Mouse (Mus musculus): Measurements from ENCODE around the gene Ssx2ip. TPM values are rescaled to one million over a fixed set of nuclear protein-coding genes. Genes with fewer than 3 reads are reported as not detected.

The Ssx2ip gene
- polyA plus RNA-seq, 1 experiment from 2014 or later = 31.0 TPM

- Histone ChIP-seq H3K9me3 (ENCODE audit: control insufficient read depth, low read length) (no peaks in the 10 kb centered on the region), H3K36me3 (ENCODE audit: control insufficient read depth, insufficient read depth, low read length) (no peaks in the 10 kb centered on the region), H3K27ac (ENCODE audit: low read depth, low read length) (no peak overlapping the region), H3K4me1 (ENCODE audit: control insufficient read depth, insufficient read depth, low read length) (no peaks in the 10 kb centered on the region), H3K27me3 (ENCODE audit: control insufficient read depth, insufficient read depth, low read length) (no peaks in the 10 kb centered on the region), H3K4me3 (ENCODE audit: low read depth, low read length) (no peak overlapping the region), H3K4me2 (no peak overlapping the region), H3K9ac (ENCODE audit: low read length) (no peak overlapping the region)
- DNase-seq (ENCODE audit: low spot score, missing footprints) (no peak), ATAC-seq (ENCODE audit: low FRiP score) (no peak)
- WGBS = 87% methylated on average over 3 of the region's 3 CpGs
These were observed 70.0 kb downstream of the Ssx2ip start for GRCm38 (mm10) chr3:146474428-146474827.

GRCm38 (mm10) chr3:146482044-146482443, 77.6 kb downstream of the Ssx2ip start:
- H3K27me3 ChIP-seq (ENCODE audit: control insufficient read depth, insufficient read depth, low read length) = no peaks in the 10 kb centered on the region
- H3K36me3 ChIP-seq (ENCODE audit: control insufficient read depth, insufficient read depth, low read length) = no peaks in the 10 kb centered on the region
- no peaks in the 10 kb centered on the region for H3K4me1 ChIP-seq (ENCODE audit: control insufficient read depth, insufficient read depth, low read length)
- ATAC-seq (ENCODE audit: low FRiP score) = no peak
- no peak overlapping the region for H3K27ac ChIP-seq (ENCODE audit: low read depth, low read length)
- no peak overlapping the region for H3K4me3 ChIP-seq (ENCODE audit: low read depth, low read length)
- H3K9me3 ChIP-seq (ENCODE audit: control insufficient read depth, low read length) = no peaks in the 10 kb centered on the region
- no peak overlapping the region for H3K4me2 ChIP-seq
- H3K9ac ChIP-seq (ENCODE audit: low read length) = no peak overlapping the region
- WGBS = 79% methylated on average over 2 of the region's 2 CpGs
- no peak for DNase-seq (ENCODE audit: low spot score, missing footprints)

DNA sequence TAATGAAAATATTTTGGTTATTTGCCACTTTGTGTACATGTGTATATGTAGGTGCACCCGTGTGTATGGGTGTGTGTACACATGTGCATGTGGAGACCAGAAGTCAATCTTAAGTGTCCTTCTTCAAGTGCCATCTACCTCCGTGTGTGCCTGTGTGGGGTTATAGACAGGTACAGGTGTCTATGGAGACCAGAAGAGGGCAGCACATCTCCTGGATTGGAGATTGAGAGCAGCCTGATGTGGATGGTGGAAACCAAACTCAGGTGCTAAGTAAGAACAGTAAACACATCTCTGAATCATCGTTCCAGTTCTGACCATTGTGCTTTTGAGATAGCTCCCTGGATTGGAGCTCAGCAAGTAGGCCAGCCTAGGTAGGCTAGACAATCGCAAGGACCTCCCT, 82.0 kb downstream of the Ssx2ip start:
- Histone ChIP-seq H3K9me3 (ENCODE audit: control insufficient read depth, low read length) (no peaks in the 10 kb centered on the region), H3K4me3 (ENCODE audit: low read depth, low read length) (no peak overlapping the region), H3K36me3 (ENCODE audit: control insufficient read depth, insufficient read depth, low read length) (no peaks in the 10 kb centered on the region), H3K27ac (ENCODE audit: low read depth, low read length) (no peak overlapping the region), H3K4me2 (no peak overlapping the region), H3K9ac (ENCODE audit: low read length) (no peak overlapping the region), H3K27me3 (ENCODE audit: control insufficient read depth, insufficient read depth, low read length) (no peaks in the 10 kb centered on the region), H3K4me1 (ENCODE audit: control insufficient read depth, insufficient read depth, low read length) (no peaks in the 10 kb centered on the region)
- no peak for DNase-seq (ENCODE audit: low spot score, missing footprints)
- 84% methylated on average over 4 of the region's 4 CpGs for WGBS
- ATAC-seq (ENCODE audit: low FRiP score) = no peak

Small RNAs within 50 kb of the gene (microRNA-seq; reads per million reads assigned to microRNA genes)
- not detected for gene Gm22901

Other genes starting within 250 kb of the Ssx2ip start
- 0.37 and 0.41 TPM in 2 replicates for gene Lpar3, start 183.7 kb upstream of the Ssx2ip start, polyA plus RNA-seq (2014; fragmentation: Nextera tagmentation; extraction: Ambion mirVana)
- 5.8 and 6.6 TPM in 2 replicates for gene Ctbs, start 45.2 kb downstream of the Ssx2ip start, polyA plus RNA-seq (2014; fragmentation: Nextera tagmentation; extraction: Ambion mirVana)
- gene Spata1, start 95.1 kb downstream of the Ssx2ip start, polyA plus RNA-seq (2014; fragmentation: Nextera tagmentation; extraction: Ambion mirVana) = 3.4 and 7.7 TPM in 2 replicates
- gene Gng5, start 95.2 kb downstream of the Ssx2ip start, polyA plus RNA-seq (2014; fragmentation: Nextera tagmentation; extraction: Ambion mirVana) = 1,083 and 1,090 TPM in 2 replicates
- gene Rpf1, start 116.8 kb downstream of the Ssx2ip start, polyA plus RNA-seq (2014; fragmentation: Nextera tagmentation; extraction: Ambion mirVana) = 80.6 and 81.5 TPM in 2 replicates
- gene Uox, start 165.8 kb downstream of the Ssx2ip start, polyA plus RNA-seq (2014; fragmentation: Nextera tagmentation; extraction: Ambion mirVana) = 0.11 TPM in 1 of 2 replicates, not detected in the other
- gene Dnase2b, start 211.0 kb downstream of the Ssx2ip start, polyA plus RNA-seq (2014; fragmentation: Nextera tagmentation; extraction: Ambion mirVana) = not detected in 2 replicates
- not detected in 2 replicates for gene 4930503B20Rik, start 246.7 kb downstream of the Ssx2ip start, polyA plus RNA-seq (2014; fragmentation: Nextera tagmentation; extraction: Ambion mirVana)